Mouse (Mus musculus) ES-E14 (cell line): ENCODE measurements around the gene Clybl. TPM values are rescaled to one million over a fixed set of nuclear protein-coding genes. Genes with fewer than 3 reads are reported as not detected.
A peak's percentile ranks its signal among the peaks of the same experiment; 100 is the strongest.

Experiments used
- DNase-seq: peaks from one replicate; pipeline ENCODE4 v3.0.0-alpha.2; 2013; ENCODE audit warnings: low read depth, low spot score
- H3K27ac ChIP-seq: 2 replicates; pipeline ENCODE4 v1.5.1; 2012; ENCODE audit warnings: low read depth, mild to moderate bottlenecking, low read length, moderate library complexity, mixed read lengths; ENCODE audit not compliant: poor library complexity, insufficient read depth, severe bottlenecking
- H3K36me3 ChIP-seq: 2 replicates; pipeline ENCODE4 v1.6.1; 2012; ENCODE audit warnings: mild to moderate bottlenecking, low read length, moderate library complexity, mixed read lengths; ENCODE audit not compliant: control insufficient read depth, poor library complexity, insufficient read depth, severe bottlenecking
- H3K4me1 ChIP-seq, 2 experiments: fragments of 150-350 bp in 1 of 2; sonication (generic) in 1 of 2; 2 replicates each; pipeline ENCODE4 v1.6.1; 2012; ENCODE audit warnings: low read length in 2 of 2, mild to moderate bottlenecking in 1 of 2, mixed read lengths in 1 of 2; ENCODE audit not compliant: control insufficient read depth in 2 of 2, insufficient read depth in 2 of 2, poor library complexity in 1 of 2
- H3K4me3 ChIP-seq, 2 experiments: fragments of 150-350 bp in 1 of 2; sonication (generic) in 1 of 2; 2 replicates each; pipeline ENCODE4 v1.5.1; 2012; ENCODE audit warnings: low read length in 2 of 2, low read depth in 1 of 2, mild to moderate bottlenecking in 1 of 2, mixed read lengths in 1 of 2; ENCODE audit not compliant: insufficient read depth in 1 of 2, poor library complexity in 1 of 2, severe bottlenecking in 1 of 2
- H3K9ac ChIP-seq: 2 replicates; pipeline ENCODE4 v1.6.1; 2012; ENCODE audit warnings: low read depth, mild to moderate bottlenecking, low read length, mixed read lengths; ENCODE audit not compliant: poor library complexity, insufficient read depth, severe bottlenecking
- H3K9me3 ChIP-seq: fragments of 150-350 bp; sonication (generic); 2 replicates; pipeline ENCODE4 v1.6.1; 2012; ENCODE audit warnings: low read depth, mild to moderate bottlenecking, low read length; ENCODE audit not compliant: control insufficient read depth, insufficient read depth
- CHD2 ChIP-seq: IDR thresholded peaks from 2 replicates; pipeline ENCODE4 v1.6.1; 2014; ENCODE audit warnings: mild to moderate bottlenecking, low read depth, low read length, inconsistent platforms
- HCFC1 ChIP-seq: IDR thresholded peaks from 2 replicates; pipeline ENCODE4 v1.6.1; 2012; ENCODE audit warnings: low read length, inconsistent platforms, borderline replicate concordance; ENCODE audit not compliant: insufficient read depth
- MAFK ChIP-seq: IDR thresholded peaks from 2 replicates; pipeline ENCODE4 v1.6.1; 2014; ENCODE audit warnings: mild to moderate bottlenecking, low read depth, low read length, inconsistent platforms; ENCODE audit not compliant: insufficient read depth
- ZC3H11A ChIP-seq: IDR thresholded peaks from 2 replicates; pipeline ENCODE4 v1.6.1; 2012; ENCODE audit warnings: low read depth, mild to moderate bottlenecking, inconsistent platforms, low read length, borderline replicate concordance
- ZNF384 ChIP-seq: IDR thresholded peaks from 2 replicates; pipeline ENCODE4 v1.6.1; 2012; ENCODE audit warnings: low read depth, low read length, inconsistent platforms
- in situ Hi-C, 2 experiments: fragments of 600-800 bp; cut with MboI; formaldehyde crosslinking; loops; one replicate each; pipeline ENCODE4 v1.15.1; 2025; ENCODE audit warnings: low sequenced_read_pairs in 2 of 2, inconsistent platforms in 1 of 2; ENCODE audit not compliant: unreplicated experiment in 2 of 2
- total RNA-seq: library from RNA; depleted of rRNA; stranded (reverse); fragments of 300-350 nt; gene quantifications from 2 replicates; pipeline ENCODE4 v1.2.3, GENCODE M21; 2012

Clybl gene
- total RNA-seq, 1 experiment, result 2.6 TPM

DNA sequence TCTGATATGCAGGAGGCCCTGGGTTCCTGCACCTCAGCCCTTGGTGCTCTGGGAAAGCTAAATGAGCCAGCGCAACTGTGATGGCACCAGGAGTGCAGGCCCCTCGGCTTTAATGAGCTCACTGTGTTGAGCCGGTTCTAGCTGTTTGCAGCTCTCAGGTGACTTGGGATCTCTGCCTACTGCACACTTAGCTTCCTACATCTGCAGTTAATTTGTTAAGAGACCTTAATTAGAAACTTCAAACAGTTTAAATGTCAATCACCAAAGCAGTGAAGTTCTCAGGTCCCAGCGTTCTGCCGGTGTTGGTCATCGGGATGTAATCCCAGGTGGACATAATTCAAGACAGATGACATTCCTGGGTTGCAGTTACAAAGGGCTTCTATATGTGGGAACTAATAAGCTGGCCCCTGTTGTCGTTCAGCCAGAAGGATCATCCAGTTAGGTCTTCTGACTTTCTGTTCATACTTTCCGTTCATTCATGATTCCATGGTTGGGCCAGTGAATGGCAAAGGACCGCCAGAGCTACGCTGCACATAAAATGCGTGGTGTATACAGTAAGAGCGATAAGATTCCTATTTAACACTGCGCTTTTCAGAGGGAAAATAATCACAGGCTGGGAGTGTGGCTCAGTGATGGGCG, 18.9 kb downstream of the Clybl start:
- no peak for DNase-seq
- Histone ChIP-seq H3K4me1 (peaks cover 0 to 4% of the 10 kb centered on the region in 2 experiments; a peak in 1 of 4 replicates), H3K9ac (no peak overlapping the region), H3K27ac (no peak overlapping the region), H3K4me3 (no peak overlapping the region), H3K9me3 (no peaks in the 10 kb centered on the region), H3K36me3 (peaks cover 1% of the 10 kb centered on the region; the same call in 1 of the 2 replicates)
- in situ Hi-C loops, result loop anchor here in 1 of 2 experiments (25.0 kb wide), 1 partner anchor 687 kb away; no protein-coding TSS in a partner anchor
- TF ChIP-seq HCFC1, result no peak
- TF ChIP-seq ZNF384, result no peak
- no peak for TF ChIP-seq CHD2
- no peak for TF ChIP-seq MAFK
- no peak for TF ChIP-seq ZC3H11A

DNA sequence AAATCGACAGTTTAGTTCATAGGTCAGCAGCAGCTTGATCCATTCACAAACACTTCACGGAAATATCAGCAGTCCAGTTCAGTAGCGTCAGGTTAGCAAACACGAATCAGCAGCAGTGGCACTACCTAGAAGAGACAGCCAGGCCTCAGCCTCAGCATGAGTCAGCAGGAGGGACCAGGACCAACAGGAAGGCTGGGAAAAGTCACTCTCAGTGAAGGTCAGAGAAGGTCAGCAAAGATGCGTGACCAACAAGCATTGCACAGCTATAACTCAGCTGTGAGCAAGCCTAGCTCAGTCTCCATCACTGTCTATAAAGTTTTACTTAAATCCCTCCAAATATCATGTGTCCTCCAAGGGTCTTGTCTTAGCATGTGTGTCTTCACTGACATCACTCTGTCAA, 27.7 kb downstream of the Clybl start:
- Histone ChIP-seq H3K9me3 (no peaks in the 10 kb centered on the region), H3K4me1 (no peaks in the 10 kb centered on the region), H3K4me3 (no peak overlapping the region), H3K36me3 (no peaks in the 10 kb centered on the region), H3K9ac (no peak overlapping the region), H3K27ac (no peak overlapping the region)
- TF ChIP-seq HCFC1 (no peak), ZNF384 (no peak), MAFK (peak; percentile 51; the same call in 1 of the 2 replicates)
- no peak for DNase-seq
- in situ Hi-C loops, result loop anchor here in 1 of 2 experiments (25.0 kb wide), 1 partner anchor 678 kb away; no protein-coding TSS in a partner anchor

DNA sequence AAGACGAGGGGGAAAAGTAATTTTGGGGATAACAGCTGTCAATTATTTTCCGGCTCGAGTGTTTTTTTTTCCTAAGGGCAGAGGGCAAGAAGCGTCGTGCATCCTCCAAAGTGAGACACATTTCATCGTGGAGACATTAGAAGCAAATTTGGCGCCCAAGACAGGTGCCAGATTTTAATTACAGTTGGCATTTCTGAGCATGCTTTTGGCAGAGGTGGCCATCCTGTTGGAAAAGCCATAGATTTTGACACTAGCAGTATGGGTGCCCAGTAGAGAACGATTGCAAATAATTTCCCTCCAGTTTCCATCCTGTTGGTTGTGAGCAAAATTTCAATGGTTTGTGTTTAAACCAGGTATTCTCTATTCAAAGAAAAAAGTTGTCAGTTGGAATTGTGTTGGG, 32.1 kb downstream of the Clybl start:
- DNase-seq, result no peak
- H3K9me3 ChIP-seq, result no peaks in the 10 kb centered on the region
- H3K4me1 ChIP-seq, result no peaks in the 10 kb centered on the region
- no peak overlapping the region for H3K9ac ChIP-seq
- in situ Hi-C loops, result loop anchor here in 1 of 2 experiments (25.0 kb wide), 1 partner anchor 674 kb away; no protein-coding TSS in a partner anchor
- H3K4me3 ChIP-seq, result no peak overlapping the region
- H3K36me3 ChIP-seq, result no peaks in the 10 kb centered on the region
- TF ChIP-seq CHD2 (no peak), ZC3H11A (no peak), HCFC1 (no peak)
- no peak overlapping the region for H3K27ac ChIP-seq

DNA sequence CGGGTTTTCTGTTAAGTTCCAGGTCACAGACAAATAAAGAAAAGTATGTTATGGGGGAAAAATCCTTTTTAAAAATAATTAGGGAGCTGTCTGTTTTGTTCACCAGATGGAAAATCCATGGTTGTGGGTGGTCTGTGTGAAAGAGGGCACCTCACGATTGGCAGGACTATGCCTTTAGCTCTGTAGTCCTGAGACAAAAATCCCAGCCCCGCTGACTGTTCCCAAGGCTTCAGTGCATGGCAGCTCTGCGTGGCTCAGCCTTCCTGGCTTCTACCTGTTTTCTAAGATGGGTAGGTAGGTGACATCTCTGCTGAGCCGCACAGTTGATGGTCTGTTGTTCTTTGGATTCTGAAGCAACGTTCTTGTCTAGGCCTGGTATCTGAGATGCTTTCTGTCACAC, 32.6 kb downstream of the Clybl start:
- no peak for DNase-seq
- H3K36me3 ChIP-seq, result no peaks in the 10 kb centered on the region
- no peak overlapping the region for H3K27ac ChIP-seq
- in situ Hi-C loops, result loop anchor here in 1 of 2 experiments (25.0 kb wide), 1 partner anchor 673 kb away; no protein-coding TSS in a partner anchor
- H3K9me3 ChIP-seq, result no peaks in the 10 kb centered on the region
- TF ChIP-seq ZC3H11A (no peak), ZNF384 (no peak), MAFK (no peak), CHD2 (no peak), HCFC1 (no peak)
- no peaks in the 10 kb centered on the region for H3K4me1 ChIP-seq
- no peak overlapping the region for H3K9ac ChIP-seq
- H3K4me3 ChIP-seq, result no peak overlapping the region

DNA sequence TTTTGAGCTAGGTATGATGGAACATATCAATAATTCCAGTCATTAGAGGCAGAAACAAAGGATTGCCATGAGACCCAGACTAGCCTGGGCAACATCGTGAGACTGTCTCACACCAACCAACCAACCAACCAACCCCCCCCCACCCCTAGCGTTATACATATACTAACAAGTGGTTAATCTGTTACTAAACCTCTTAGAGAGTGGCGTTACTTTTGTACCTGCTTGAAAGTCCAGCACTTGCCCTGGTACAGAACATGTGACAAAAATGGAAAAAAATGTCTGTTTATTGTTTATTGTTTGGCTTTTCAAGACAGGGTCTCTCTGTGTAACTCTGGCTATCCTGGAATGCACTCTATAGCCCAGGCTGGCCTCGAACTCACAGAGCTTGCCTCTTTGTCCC, 35.7 kb downstream of the Clybl start:
- no peak for TF ChIP-seq CHD2
- TF ChIP-seq HCFC1, result no peak
- no peak for TF ChIP-seq MAFK
- TF ChIP-seq ZNF384, result no peak
- no peak for TF ChIP-seq ZC3H11A
- Histone ChIP-seq H3K4me3 (no peak overlapping the region), H3K27ac (no peak overlapping the region), H3K9ac (no peak overlapping the region), H3K4me1 (0 out of 4 replicates have a peak, but pooled peaks cover 0 to 2% of the 10 kb centered on the region in 2 experiments), H3K36me3 (no peaks in the 10 kb centered on the region), H3K9me3 (no peaks in the 10 kb centered on the region)
- in situ Hi-C loops, result loop anchor here in 1 of 2 experiments (25.0 kb wide), 1 partner anchor 670 kb away; no protein-coding TSS in a partner anchor
- no peak for DNase-seq
